Mouse (Mus musculus): ENCODE data around the gene Mylpf.

GRCm38 (mm10) chr7:127233368-127233749, 24.7 kb downstream of the Mylpf start:
- no peak for TF ChIP-seq CTCF (IDR thresholded peaks at IDR 0.05; ENCODE audit: low read depth, low read length)
- no peak for TF ChIP-seq GATA1 (IDR thresholded peaks at IDR 0.05; ENCODE audit: borderline replicate concordance, low read length)
- TF ChIP-seq POLR2AphosphoS5 (IDR thresholded peaks at IDR 0.05; ENCODE audit: insufficient replicate concordance, low read depth, low read length): no peak
- no peak for TF ChIP-seq TAL1 (conservative IDR thresholded peaks at IDR 0.05; ENCODE audit: low read depth, low read length)

All from G1E (cell line).